Mouse (Mus musculus) lung, embryonic 16.5 days (tissue): ENCODE results near the gene Irx3. TPM values are rescaled to one million over a fixed set of nuclear protein-coding genes. Genes with fewer than 3 reads are reported as not detected.

ENCODE experiments used
- ATAC-seq: fragments of 200-750 bp; cut with Nextera tagmentation; 2 replicates; pipeline ENCODE4 v1.8.0; 2017; ENCODE audit warnings: low read depth, mild to moderate bottlenecking, moderate library complexity
- H3K27ac ChIP-seq: fragments of 300-500 bp; sonication (generic); 2 replicates; pipeline ENCODE4 v1.5.1; 2014; ENCODE audit warnings: mild to moderate bottlenecking, control low read depth, low read length
- H3K27me3 ChIP-seq: fragments of 300-500 bp; sonication (generic); 2 replicates; pipeline ENCODE4 v1.6.1; 2014; ENCODE audit warnings: low read depth, low read length, mixed read lengths; ENCODE audit not compliant: control insufficient read depth, insufficient read depth
- H3K36me3 ChIP-seq: fragments of 300-500 bp; sonication (generic); 2 replicates; pipeline ENCODE4 v1.6.1; 2014; ENCODE audit warnings: low read length; ENCODE audit not compliant: control insufficient read depth, insufficient read depth
- H3K4me1 ChIP-seq: fragments of 300-500 bp; sonication (generic); replicated peaks from 2 replicates; pipeline ENCODE4 v1.6.1; 2014; ENCODE audit warnings: low read length, mixed read lengths; ENCODE audit not compliant: control insufficient read depth, insufficient read depth
- H3K4me2 ChIP-seq: fragments of 300-500 bp; sonication (generic); 2 replicates; pipeline ENCODE4 v1.6.1; 2014; ENCODE audit warnings: low read depth, low read length, control low read depth
- H3K4me3 ChIP-seq: fragments of 300-500 bp; sonication (generic); 2 replicates; pipeline ENCODE4 v1.5.1; 2014; ENCODE audit warnings: mild to moderate bottlenecking, low read length, control low read depth
- H3K9ac ChIP-seq: fragments of 300-500 bp; sonication (generic); 2 replicates; pipeline ENCODE4 v1.6.1; 2014; ENCODE audit warnings: low read length, control low read depth
- H3K9me3 ChIP-seq: fragments of 300-500 bp; sonication (generic); 2 replicates; pipeline ENCODE4 v1.6.1; 2016; ENCODE audit warnings: low read length; ENCODE audit not compliant: control insufficient read depth
- WGBS: fragments of 180-500 bp; shearing (Covaris S2); extraction: QIAGEN DNeasy Blood & Tissue Kit; methylation state at CpG from one replicate; pipeline ENCODE4 v1.1.7; 2014; 5-methylcytosine and 5-hydroxymethylcytosine counted together
- polyA plus RNA-seq: library from polyadenylated mRNA; unstranded; fragments of >200 nt; fragmentation: Nextera tagmentation; extraction: Ambion mirVana; gene quantifications from 2 replicates; pipeline ENCODE4 v1.2.1, GENCODE M21; 2015

Gene Irx3
- polyA plus RNA-seq, 1 experiment from 2014 or later: 24.8 TPM

DNA sequence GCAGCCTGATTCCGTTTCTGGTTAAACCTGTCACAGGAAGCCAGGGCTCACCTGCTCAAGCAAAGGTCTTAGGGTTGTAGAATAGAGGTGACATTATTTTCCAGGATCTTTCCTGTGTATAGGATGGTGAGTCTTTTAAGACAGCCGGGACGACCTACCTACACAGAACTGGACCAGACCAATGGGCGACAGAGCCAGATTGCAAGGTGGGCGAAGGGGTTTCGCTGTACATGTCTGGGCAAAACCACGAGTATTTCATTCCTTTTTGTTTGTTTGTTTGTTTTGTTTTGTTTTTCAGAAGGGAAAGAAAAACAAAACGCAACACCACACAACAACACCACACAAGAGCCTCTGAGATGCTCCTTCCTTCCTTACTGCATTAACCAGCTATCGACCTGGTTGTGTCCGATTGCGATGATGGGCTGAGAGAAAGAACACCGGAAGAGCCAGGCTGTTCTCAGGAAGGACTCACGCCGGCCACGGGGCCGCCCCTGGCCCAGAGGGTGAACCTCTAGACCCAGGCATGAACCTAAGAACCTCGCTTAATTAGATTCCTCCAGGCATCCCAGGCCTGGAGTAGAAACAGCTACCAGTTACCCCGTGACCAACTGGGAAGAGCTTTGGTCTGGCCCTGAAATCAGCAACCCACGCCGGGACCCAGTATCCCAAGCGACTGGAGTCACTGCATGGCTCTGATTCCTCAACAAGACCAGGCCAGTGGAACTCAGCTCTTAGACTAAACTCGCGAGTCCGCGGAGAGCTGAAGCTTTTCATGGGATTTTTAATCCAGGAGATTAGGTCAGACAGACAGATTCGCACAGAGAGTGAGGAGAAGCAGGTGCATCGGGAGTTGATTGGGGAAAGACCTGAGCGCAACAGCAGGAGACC is 1.9 kb upstream of the Irx3 start:
- H3K4me1 ChIP-seq: peaks cover 2% of the 10 kb centered on the region; the same call in 1 of the 2 replicates
- 12% methylated on average over 28 of the region's 28 CpGs for WGBS
- peak overlapping the region; percentile 33 for H3K4me3 ChIP-seq

DNA sequence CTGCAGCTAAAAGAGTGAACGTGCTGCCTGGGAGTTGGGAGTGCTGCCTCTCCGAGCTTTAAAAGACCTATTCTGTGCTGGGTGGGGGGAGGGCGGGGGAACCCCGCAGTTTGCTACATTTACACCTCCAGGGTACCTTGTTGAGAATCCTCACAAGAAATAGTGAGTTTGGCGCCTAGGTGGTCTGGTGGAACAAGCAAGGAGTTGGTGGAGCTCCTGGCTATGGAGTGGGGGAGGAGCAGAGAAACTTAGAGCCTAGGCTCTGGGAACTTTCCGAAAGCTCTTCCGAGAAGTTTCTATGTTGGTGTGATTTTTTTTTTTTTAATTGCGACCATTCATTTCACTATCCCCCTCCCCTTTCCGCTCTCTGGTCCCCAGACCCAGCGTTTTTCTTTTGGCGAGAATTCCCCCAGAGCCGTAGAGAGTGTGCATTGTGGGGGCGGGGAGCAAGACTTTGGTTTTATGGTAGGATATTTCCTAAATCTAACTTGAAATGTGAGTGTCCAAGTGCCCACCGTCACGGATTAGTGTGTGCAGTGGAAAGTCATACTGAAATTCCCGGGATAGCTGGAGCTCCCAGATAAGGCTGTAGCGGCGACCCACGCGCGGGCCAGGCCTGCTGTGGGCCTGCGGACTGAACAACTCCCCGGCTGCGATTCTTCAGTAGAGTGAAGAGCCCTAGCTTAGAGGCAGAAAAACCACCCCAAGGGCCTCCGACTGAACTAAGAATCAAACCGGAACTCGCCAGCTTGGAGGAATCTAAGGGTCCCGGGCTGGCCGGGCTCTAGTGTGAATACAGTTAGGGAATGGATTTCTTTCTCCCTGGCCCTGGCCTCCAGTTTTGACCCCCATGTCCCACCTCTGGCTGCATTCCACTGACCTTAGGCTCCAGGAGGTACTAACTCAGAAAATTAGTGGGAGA is 795 bp upstream of the Irx3 start:
- no peak for ATAC-seq
- no peaks in the 10 kb centered on the region for H3K9me3 ChIP-seq
- peak overlapping the region; percentile 69 for H3K4me2 ChIP-seq
- peaks cover 2% of the 10 kb centered on the region; the same call in 1 of the 2 replicates for H3K4me1 ChIP-seq
- H3K27ac ChIP-seq: peak overlapping the region; percentile 85
- H3K27me3 ChIP-seq: peaks cover 65% of the 10 kb centered on the region
- peak overlapping the region; percentile 65 for H3K4me3 ChIP-seq
- H3K9ac ChIP-seq: peak overlapping the region; percentile 50
- 4% methylated on average over 29 of the region's 29 CpGs for WGBS
- H3K36me3 ChIP-seq: 0 out of 2 replicates have a peak, but pooled peaks cover 2% of the 10 kb centered on the region

More for the DNA sequence above, 1.9 kb upstream of the Irx3 start:
- Histone ChIP-seq H3K36me3 (0 out of 2 replicates have a peak, but pooled peaks cover 2% of the 10 kb centered on the region), H3K4me2 (peak overlapping the region; percentile 69), H3K27me3 (peaks cover 66% of the 10 kb centered on the region), H3K9me3 (no peaks in the 10 kb centered on the region), H3K9ac (peak overlapping the region; percentile 67), H3K27ac (peak overlapping the region; percentile 85)
- no peak for ATAC-seq

DNA sequence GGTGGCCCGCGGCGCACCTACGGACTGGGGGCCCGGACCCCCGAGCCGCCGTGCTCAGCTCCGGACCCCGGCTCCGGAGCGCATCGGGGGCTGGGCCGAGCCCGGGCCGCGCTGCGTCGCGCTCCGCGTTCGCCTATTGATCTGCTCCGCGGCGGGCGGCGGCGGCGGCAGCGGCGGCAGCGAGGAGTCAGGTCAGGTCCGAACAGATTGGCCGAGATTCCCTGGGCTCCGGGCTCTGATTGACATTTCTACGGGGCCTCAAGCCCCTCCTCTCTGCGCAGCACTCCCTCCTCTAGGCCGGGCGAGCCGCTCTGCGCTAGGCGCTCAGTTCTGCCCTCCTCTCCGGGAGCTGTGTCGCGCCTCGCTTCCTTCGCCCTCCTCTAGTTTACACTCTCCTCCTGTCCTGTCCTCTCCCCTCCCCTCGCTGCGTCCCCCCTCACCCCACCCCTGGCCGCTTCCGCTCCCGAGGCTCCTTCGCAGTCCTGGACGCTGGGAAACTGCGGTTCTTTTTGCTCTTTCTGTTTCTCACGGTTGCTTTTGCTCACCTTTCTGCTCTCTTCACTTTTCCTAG is 541 bp downstream of the Irx3 start:
- H3K36me3 ChIP-seq: 0 out of 2 replicates have a peak, but pooled peaks cover 2% of the 10 kb centered on the region
- H3K9me3 ChIP-seq: no peaks in the 10 kb centered on the region
- WGBS: under 1% methylated on average over 47 of the region's 57 CpGs
- peaks cover 68% of the 10 kb centered on the region for H3K27me3 ChIP-seq
- peak overlapping the region; percentile 65 for H3K4me3 ChIP-seq
- peak overlapping the region; percentile 69 for H3K4me2 ChIP-seq
- H3K4me1 ChIP-seq: peaks cover 2% of the 10 kb centered on the region
- peak overlapping the region; percentile 85 for H3K9ac ChIP-seq
- peak overlapping the region; percentile 96 for H3K27ac ChIP-seq
- ATAC-seq: peak; percentile 87

DNA sequence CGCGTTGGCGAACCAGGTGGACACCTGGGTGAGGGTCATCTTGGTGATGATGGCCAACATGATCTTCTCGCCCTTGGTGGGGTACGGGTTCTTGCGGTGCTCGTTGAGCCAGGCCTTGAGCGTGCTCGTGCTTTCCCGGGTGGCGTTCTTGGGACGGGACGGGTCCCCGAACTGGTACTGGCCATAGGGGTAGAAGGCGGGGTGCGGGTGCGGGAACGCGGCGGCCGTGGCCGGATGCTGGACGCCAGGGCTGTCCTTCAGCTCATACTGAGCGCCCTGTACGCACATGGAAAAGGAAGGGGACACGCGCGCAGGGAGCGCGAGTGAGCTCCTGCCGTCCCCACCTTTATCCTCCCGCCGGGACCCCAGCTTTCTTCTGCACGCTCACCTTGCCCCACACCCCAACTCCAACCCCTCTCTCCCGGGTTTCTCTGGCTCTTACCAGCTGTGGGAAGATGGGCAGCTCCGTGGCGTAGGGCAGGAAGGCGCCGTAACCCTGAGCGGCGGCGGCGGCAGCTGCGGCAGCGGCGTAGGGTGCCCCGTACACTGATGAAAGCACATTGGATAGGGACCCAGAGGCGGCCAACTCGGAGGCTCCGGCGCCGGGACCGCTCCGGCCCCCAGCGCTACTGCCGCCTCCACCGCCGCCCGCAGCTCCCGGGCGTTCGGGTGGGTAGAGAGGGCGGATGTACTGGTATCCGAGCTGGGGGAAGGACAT is 1.2 kb downstream of the Irx3 start:
- H3K27me3 ChIP-seq: peaks cover 75% of the 10 kb centered on the region
- no peaks in the 10 kb centered on the region for H3K9me3 ChIP-seq
- H3K4me2 ChIP-seq: peak overlapping the region; percentile 69
- peak overlapping the region; percentile 65 for H3K4me3 ChIP-seq
- H3K9ac ChIP-seq: peak overlapping the region; percentile 85
- WGBS: under 1% methylated on average over 64 of the region's 64 CpGs
- H3K27ac ChIP-seq: peak overlapping the region; percentile 96
- ATAC-seq: no peak
- 0 out of 2 replicates have a peak, but pooled peaks cover 2% of the 10 kb centered on the region for H3K36me3 ChIP-seq
- peaks cover 2% of the 10 kb centered on the region for H3K4me1 ChIP-seq

DNA sequence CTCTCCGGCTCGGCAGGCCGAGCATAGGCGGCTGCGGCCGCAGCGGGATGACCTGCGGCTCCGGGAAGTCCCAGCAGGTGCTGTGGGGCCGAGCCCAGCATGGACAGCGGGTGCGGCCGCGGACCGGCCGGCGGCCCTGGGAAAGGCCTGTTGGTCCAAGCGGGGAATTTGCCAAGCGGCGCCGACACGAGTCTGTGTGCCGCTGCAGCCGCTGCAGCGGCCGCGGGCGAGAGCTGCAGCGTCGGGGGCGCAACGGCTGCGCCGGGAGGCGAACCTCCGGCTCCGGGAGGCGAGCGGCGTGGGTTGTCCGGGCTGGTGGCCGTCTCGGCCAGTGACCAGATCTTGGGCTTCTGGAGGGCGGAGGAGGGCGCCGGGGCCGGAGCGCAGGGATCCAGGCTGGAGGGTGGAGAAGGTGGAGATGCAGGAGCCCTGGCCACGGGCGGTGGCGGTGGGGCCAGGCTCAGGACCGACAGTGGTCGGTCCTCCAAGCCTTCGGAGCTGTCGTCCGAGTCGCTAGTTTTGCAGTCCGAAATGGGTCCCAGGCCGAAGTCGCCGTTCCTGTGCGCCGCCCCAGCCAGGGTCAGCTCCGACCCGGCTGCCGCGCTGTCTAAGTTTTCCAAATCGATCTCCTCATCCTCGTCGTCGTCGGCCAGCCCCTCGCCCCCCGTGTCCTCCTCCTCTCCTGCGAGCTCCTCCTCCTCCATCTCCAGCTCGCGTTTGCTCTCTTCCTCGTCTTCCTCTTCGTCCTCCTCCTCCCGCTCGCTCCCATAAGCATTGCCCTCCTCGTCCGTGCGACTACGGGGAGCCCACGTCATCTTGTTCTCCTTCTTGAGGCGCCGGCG is 2.0 kb downstream of the Irx3 start:
- Histone ChIP-seq H3K36me3 (0 out of 2 replicates have a peak, but pooled peaks cover 2% of the 10 kb centered on the region), H3K27ac (peak overlapping the region; percentile 96)
- under 1% methylated on average over 86 of the region's 89 CpGs for WGBS

DNA sequence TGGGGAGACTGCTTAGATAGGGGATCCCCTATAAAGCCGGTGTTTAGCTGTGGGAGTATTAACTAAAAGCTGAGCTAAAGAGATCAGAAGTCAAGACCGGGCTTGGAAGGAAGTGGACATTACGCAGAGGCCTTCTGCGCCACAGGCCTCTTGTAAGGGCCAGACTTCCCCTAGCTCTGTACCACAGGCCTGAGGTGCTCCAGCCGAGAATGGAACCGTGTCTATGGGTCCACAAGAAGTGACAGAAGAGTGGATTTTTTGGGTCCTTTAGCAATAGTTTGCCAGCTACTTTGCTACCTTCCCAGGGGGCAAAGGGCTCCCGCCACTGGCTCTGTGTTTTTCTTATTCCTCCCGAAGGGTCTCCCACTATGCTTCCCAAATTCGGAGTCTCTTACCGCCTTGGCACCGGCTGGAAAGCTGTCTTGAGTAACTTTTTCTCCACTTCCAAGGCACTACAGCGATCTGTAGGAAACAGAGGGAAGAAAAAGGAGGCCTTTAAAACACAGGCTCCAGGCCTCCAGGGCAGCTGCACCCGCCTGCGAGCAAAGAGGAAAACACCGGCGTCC is 2.8 kb downstream of the Irx3 start:
- peak overlapping the region; percentile 85 for H3K9ac ChIP-seq
- H3K27ac ChIP-seq: peak overlapping the region; percentile 96
- H3K9me3 ChIP-seq: no peaks in the 10 kb centered on the region
- H3K4me3 ChIP-seq: peak overlapping the region; percentile 65
- ATAC-seq: no peak
- H3K4me1 ChIP-seq: peaks cover 2% of the 10 kb centered on the region
- WGBS: 26% methylated on average over 16 of the region's 16 CpGs
- peak overlapping the region; percentile 69 for H3K4me2 ChIP-seq
- 0 out of 2 replicates have a peak, but pooled peaks cover 2% of the 10 kb centered on the region for H3K36me3 ChIP-seq
- H3K27me3 ChIP-seq: peaks cover 72% of the 10 kb centered on the region

More for the DNA sequence above, 2.0 kb downstream of the Irx3 start:
- H3K9me3 ChIP-seq: no peaks in the 10 kb centered on the region
- H3K9ac ChIP-seq: peak overlapping the region; percentile 85
- peaks cover 2% of the 10 kb centered on the region for H3K4me1 ChIP-seq
- no peak for ATAC-seq
- peak overlapping the region; percentile 65 for H3K4me3 ChIP-seq
- peaks cover 77% of the 10 kb centered on the region for H3K27me3 ChIP-seq
- peak overlapping the region; percentile 69 for H3K4me2 ChIP-seq

DNA sequence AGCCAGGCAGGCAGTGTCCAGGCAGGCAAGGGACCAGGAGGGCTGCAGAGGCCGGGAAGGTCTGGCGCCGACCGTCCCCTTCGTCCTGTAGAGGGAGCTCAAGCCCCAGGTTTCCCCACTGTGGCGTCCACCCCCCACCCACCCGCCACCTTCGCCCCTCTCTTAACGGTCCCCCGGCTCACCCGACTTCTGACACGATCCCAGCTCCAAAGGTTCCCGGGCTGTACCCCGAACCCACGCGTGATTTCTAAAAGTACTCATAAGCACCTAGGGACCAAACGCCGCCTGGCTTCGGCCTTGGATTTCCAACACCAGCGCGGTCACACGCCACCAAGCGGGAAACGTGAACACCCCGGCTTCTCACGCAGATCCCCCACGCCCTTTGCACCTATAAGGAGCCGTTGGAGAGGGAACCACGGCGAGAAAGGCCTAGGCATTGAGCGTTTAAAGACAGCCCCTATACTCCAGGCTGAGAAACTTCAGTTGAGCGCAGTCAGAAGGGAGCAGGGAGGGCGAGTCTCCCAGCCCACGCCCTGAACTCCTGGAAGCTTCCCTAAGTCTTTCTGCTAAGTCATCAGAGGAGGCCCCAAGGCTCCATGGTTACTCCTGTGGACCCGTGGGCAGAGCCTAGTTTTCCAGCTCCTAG is 4.1 kb downstream of the Irx3 start:
- ATAC-seq: peak; percentile 27; the same call in 1 of the 2 replicates
- H3K27ac ChIP-seq: peak overlapping the region; percentile 36
- whole genome bisulfite sequencing: 1% methylated on average over 35 of the region's 35 CpGs
- peak overlapping the region; percentile 51 for H3K9ac ChIP-seq
- H3K4me1 ChIP-seq: peaks cover 2% of the 10 kb centered on the region
- no peaks in the 10 kb centered on the region for H3K9me3 ChIP-seq
- H3K4me3 ChIP-seq: peak overlapping the region; percentile 65
- peak overlapping the region; percentile 69 for H3K4me2 ChIP-seq
- H3K36me3 ChIP-seq: 0 out of 2 replicates have a peak, but pooled peaks cover 2% of the 10 kb centered on the region
- H3K27me3 ChIP-seq: peaks cover 58% of the 10 kb centered on the region
